Mouse (Mus musculus): ENCODE measurements around the gene Tmem102. TPM values are rescaled to one million over a fixed set of nuclear protein-coding genes. Genes with fewer than 3 reads are reported as not detected.

The Tmem102 gene
- polyA plus RNA-seq, 1 experiment: 0.61 TPM

- H3ac ChIP-seq (ENCODE audit: control insufficient read depth, insufficient read length): no peak overlapping the region
- TF ChIP-seq POLR2AphosphoS2 (IDR thresholded peaks at IDR 0.05; ENCODE audit: insufficient read length, low read depth): no peak
- TF ChIP-seq MAX (IDR thresholded peaks at IDR 0.05; ENCODE audit: low read depth): no peak
- no peak for TF ChIP-seq MYOG (IDR thresholded peaks at IDR 0.05; ENCODE audit: control insufficient read depth in 1 of 3, insufficient read depth in 1 of 3, insufficient read length in 2 of 3, low read depth in 2 of 3)
- no peak for TF ChIP-seq SRF (IDR thresholded peaks at IDR 0.05; ENCODE audit: control insufficient read depth, insufficient read length, low read depth)
- TF ChIP-seq TCF3 (IDR thresholded peaks at IDR 0.05; ENCODE audit: insufficient read length, low read depth): no peak
- H3K79me2 ChIP-seq (ENCODE audit: control insufficient read depth, insufficient read depth): no peaks in the 10 kb centered on the region
- no peaks in the 10 kb centered on the region for H3K27me3 ChIP-seq (ENCODE audit: control insufficient read depth, insufficient read depth, insufficient read length)
- H3K4me2 ChIP-seq (ENCODE audit: low read depth): no peak overlapping the region
- H3K4me3 ChIP-seq: no peak overlapping the region
- no peaks in the 10 kb centered on the region for H3K36me3 ChIP-seq (ENCODE audit: control insufficient read depth, insufficient read depth)
Observed at GRCm38 (mm10) chr11:69823456-69823855, 18.0 kb upstream of the Tmem102 start.

DNA sequence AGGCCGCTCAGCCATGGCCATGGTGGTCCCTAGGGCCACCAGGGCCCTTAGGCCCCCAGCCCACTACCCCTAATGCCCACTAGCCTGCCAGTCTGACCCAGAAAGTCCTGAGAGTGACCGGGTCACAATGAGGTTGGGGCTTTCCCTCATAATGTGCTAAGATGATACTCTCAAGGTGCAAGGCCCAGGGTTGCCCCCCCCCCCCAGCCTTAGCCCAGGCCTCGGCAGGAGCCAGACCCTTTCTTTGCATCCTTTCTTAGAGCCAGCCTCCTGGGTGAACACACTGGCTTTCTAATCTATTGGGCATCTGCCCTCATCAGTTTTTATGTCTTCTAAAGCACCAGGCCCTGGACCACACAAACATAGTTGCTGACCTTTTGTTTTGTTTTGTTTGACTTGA is 16.7 kb upstream of the Tmem102 start, which contains the start of gene Spem1:
Spem1 (minus strand) TSS at position 101 of the 400 bp plus-strand sequence.
- Histone ChIP-seq H3K36me3 (ENCODE audit: control insufficient read depth, insufficient read depth) (no peaks in the 10 kb centered on the region), H3ac (ENCODE audit: control insufficient read depth, insufficient read length) (no peak within 1 kb of the TSS), H3K4me3 (no peak within 1 kb of the TSS), H3K4me2 (ENCODE audit: low read depth) (no peak within 1 kb of the TSS), H3K27me3 (ENCODE audit: control insufficient read depth, insufficient read depth, insufficient read length) (no peaks in the 10 kb centered on the region), H3K79me2 (ENCODE audit: control insufficient read depth, insufficient read depth) (no peaks in the 10 kb centered on the region)
- TF ChIP-seq SRF (IDR thresholded peaks at IDR 0.05; ENCODE audit: control insufficient read depth, insufficient read length, low read depth) (no peak), REST (IDR thresholded peaks at IDR 0.05; ENCODE audit: insufficient read depth, insufficient read length) (no peak), CEBPB (IDR thresholded peaks at IDR 0.05; ENCODE audit: insufficient read depth, poor library complexity, severe bottlenecking) (no peak), POLR2AphosphoS2 (IDR thresholded peaks at IDR 0.05; ENCODE audit: insufficient read length, low read depth) (no peak), TCF12 (IDR thresholded peaks at IDR 0.05; ENCODE audit: insufficient read depth, poor library complexity, severe bottlenecking) (no peak), USF1 (IDR thresholded peaks at IDR 0.05; ENCODE audit: low read depth) (no peak), MYOG (IDR thresholded peaks at IDR 0.05; ENCODE audit: control insufficient read depth in 1 of 3, insufficient read depth in 1 of 3, insufficient read length in 2 of 3, low read depth in 2 of 3) (no peak), E2F4 (IDR thresholded peaks at IDR 0.05; ENCODE audit: insufficient read depth) (no peak), POLR2A (IDR thresholded peaks at IDR 0.05; ENCODE audit: insufficient read length, low read depth) (no peak), TCF3 (IDR thresholded peaks at IDR 0.05; ENCODE audit: insufficient read length, low read depth) (no peak), MAX (IDR thresholded peaks at IDR 0.05; ENCODE audit: low read depth) (no peak), MYOD1 (IDR thresholded peaks at IDR 0.05; ENCODE audit: control insufficient read depth in 1 of 3, insufficient read length in 2 of 3, low read depth in 2 of 3) (no peak)

DNA sequence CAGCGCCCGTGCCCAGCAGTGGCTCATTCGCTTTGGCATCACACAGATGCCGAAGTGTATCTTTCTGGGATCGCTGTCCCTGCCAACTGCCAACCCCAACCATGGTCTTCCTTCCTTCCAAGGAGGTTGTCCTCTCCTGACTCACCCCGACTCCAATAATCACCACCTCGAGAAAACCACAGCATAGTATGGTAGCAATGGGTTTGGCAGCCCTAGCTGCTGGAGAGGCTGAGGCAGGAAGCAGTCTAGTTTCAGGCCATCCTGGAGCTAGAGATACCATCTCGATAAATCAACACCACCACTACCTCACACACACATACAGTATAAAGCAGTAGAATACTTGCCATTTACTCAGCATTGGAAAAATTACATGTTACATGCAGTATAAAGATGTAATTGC is 13.4 kb upstream of the Tmem102 start:
- Histone ChIP-seq H3K27me3 (ENCODE audit: control insufficient read depth, insufficient read depth, insufficient read length) (no peaks in the 10 kb centered on the region), H3K4me3 (no peak overlapping the region), H3K79me2 (ENCODE audit: control insufficient read depth, insufficient read depth) (no peaks in the 10 kb centered on the region), H3K36me3 (ENCODE audit: control insufficient read depth, insufficient read depth) (no peaks in the 10 kb centered on the region), H3ac (ENCODE audit: control insufficient read depth, insufficient read length) (no peak overlapping the region), H3K4me2 (ENCODE audit: low read depth) (no peak overlapping the region)
- TF ChIP-seq POLR2AphosphoS2 (IDR thresholded peaks at IDR 0.05; ENCODE audit: insufficient read length, low read depth): no peak
- TF ChIP-seq E2F4 (IDR thresholded peaks at IDR 0.05; ENCODE audit: insufficient read depth): no peak
- no peak for TF ChIP-seq TCF12 (IDR thresholded peaks at IDR 0.05; ENCODE audit: insufficient read depth, poor library complexity, severe bottlenecking)

DNA sequence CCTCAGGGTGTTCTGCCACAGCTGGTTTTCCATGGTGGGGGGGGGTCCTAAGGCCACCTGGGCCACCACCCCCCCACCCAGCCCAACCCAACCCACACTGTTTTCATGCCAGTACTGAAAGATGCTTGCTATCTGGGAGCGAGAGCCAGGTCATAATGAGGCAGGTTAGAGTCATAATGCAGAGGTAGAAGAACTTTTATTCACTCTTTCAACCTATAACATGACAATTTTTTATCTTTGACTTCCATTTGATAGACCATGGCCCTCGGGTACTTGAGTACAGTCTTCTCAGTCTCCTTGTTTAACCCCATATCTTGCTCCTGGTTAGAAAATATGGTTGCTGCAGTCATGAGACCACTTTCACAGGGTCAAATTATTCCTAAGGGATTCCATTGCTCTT is 12.9 kb upstream of the Tmem102 start, which contains the start of gene Spem2:
Spem2 (minus strand) TSS at position 101 of the 400 bp plus-strand sequence.
- H3ac ChIP-seq (ENCODE audit: control insufficient read depth, insufficient read length): no peak within 1 kb of the TSS
- no peak for TF ChIP-seq CEBPB (IDR thresholded peaks at IDR 0.05; ENCODE audit: insufficient read depth, poor library complexity, severe bottlenecking)
- TF ChIP-seq POLR2A (IDR thresholded peaks at IDR 0.05; ENCODE audit: insufficient read length, low read depth): no peak
- no peak for TF ChIP-seq E2F4 (IDR thresholded peaks at IDR 0.05; ENCODE audit: insufficient read depth)
- no peak for TF ChIP-seq SRF (IDR thresholded peaks at IDR 0.05; ENCODE audit: control insufficient read depth, insufficient read length, low read depth)
- TF ChIP-seq MAX (IDR thresholded peaks at IDR 0.05; ENCODE audit: low read depth): no peak
- TF ChIP-seq POLR2AphosphoS2 (IDR thresholded peaks at IDR 0.05; ENCODE audit: insufficient read length, low read depth): no peak
- TF ChIP-seq MYOD1 (IDR thresholded peaks at IDR 0.05; ENCODE audit: control insufficient read depth in 1 of 3, insufficient read length in 2 of 3, low read depth in 2 of 3): no peak
- no peak for TF ChIP-seq MYOG (IDR thresholded peaks at IDR 0.05; ENCODE audit: control insufficient read depth in 1 of 3, insufficient read depth in 1 of 3, insufficient read length in 2 of 3, low read depth in 2 of 3)
- no peak for TF ChIP-seq TCF3 (IDR thresholded peaks at IDR 0.05; ENCODE audit: insufficient read length, low read depth)
- TF ChIP-seq TCF12 (IDR thresholded peaks at IDR 0.05; ENCODE audit: insufficient read depth, poor library complexity, severe bottlenecking): no peak
- no peak for TF ChIP-seq USF1 (IDR thresholded peaks at IDR 0.05; ENCODE audit: low read depth)
- TF ChIP-seq REST (IDR thresholded peaks at IDR 0.05; ENCODE audit: insufficient read depth, insufficient read length): no peak
- H3K4me3 ChIP-seq: no peak within 1 kb of the TSS
- no peaks in the 10 kb centered on the region for H3K27me3 ChIP-seq (ENCODE audit: control insufficient read depth, insufficient read depth, insufficient read length)
- no peak within 1 kb of the TSS for H3K4me2 ChIP-seq (ENCODE audit: low read depth)
- no peaks in the 10 kb centered on the region for H3K79me2 ChIP-seq (ENCODE audit: control insufficient read depth, insufficient read depth)
- H3K36me3 ChIP-seq (ENCODE audit: control insufficient read depth, insufficient read depth): no peaks in the 10 kb centered on the region

- Histone ChIP-seq H3K27me3 (ENCODE audit: control insufficient read depth, insufficient read depth, insufficient read length) (no peaks in the 10 kb centered on the region), H3K36me3 (ENCODE audit: control insufficient read depth, insufficient read depth) (no peaks in the 10 kb centered on the region), H3K4me3 (no peak overlapping the region), H3ac (ENCODE audit: control insufficient read depth, insufficient read length) (no peak overlapping the region), H3K4me2 (ENCODE audit: low read depth) (no peak overlapping the region), H3K79me2 (ENCODE audit: control insufficient read depth, insufficient read depth) (no peaks in the 10 kb centered on the region)
- TF ChIP-seq MAX (IDR thresholded peaks at IDR 0.05; ENCODE audit: low read depth) (no peak), POLR2A (IDR thresholded peaks at IDR 0.05; ENCODE audit: insufficient read length, low read depth) (no peak), REST (IDR thresholded peaks at IDR 0.05; ENCODE audit: insufficient read depth, insufficient read length) (no peak), E2F4 (IDR thresholded peaks at IDR 0.05; ENCODE audit: insufficient read depth) (no peak), CEBPB (IDR thresholded peaks at IDR 0.05; ENCODE audit: insufficient read depth, poor library complexity, severe bottlenecking) (no peak), TCF12 (IDR thresholded peaks at IDR 0.05; ENCODE audit: insufficient read depth, poor library complexity, severe bottlenecking) (no peak), POLR2AphosphoS2 (IDR thresholded peaks at IDR 0.05; ENCODE audit: insufficient read length, low read depth) (no peak), SRF (IDR thresholded peaks at IDR 0.05; ENCODE audit: control insufficient read depth, insufficient read length, low read depth) (no peak), MYOD1 (IDR thresholded peaks at IDR 0.05; ENCODE audit: control insufficient read depth in 1 of 3, insufficient read length in 2 of 3, low read depth in 2 of 3) (no peak), MYOG (IDR thresholded peaks at IDR 0.05; ENCODE audit: control insufficient read depth in 1 of 3, insufficient read depth in 1 of 3, insufficient read length in 2 of 3, low read depth in 2 of 3) (no peak), TCF3 (IDR thresholded peaks at IDR 0.05; ENCODE audit: insufficient read length, low read depth) (no peak), USF1 (IDR thresholded peaks at IDR 0.05; ENCODE audit: low read depth) (no peak)
Observed at GRCm38 (mm10) chr11:69816520-69816919, 11.1 kb upstream of the Tmem102 start.

All from myocyte (in vitro differentiated cells).